Mouse (Mus musculus) layer of hippocampus, adult 11-12 months (tissue): Measurements from ENCODE around the gene Gm38392.
"Not testable (repeated sequence)": the region's sequence is repeated elsewhere in the genome, so short reads cannot be mapped to it uniquely, and the experiment has no call there.

Experiments used
- DNase-seq: peaks from one replicate; pipeline ENCODE4 v3.0.0; 2022; ENCODE audit warnings: low spot score

Gm38392 gene

GRCm38 (mm10) chr3:88276529-88277143 lies 10.4 kb downstream of the Gm38392 start:
- peak; percentile 52 for DNase-seq

- DNase-seq = no peak
These were observed 10.9 kb downstream of the Gm38392 start for GRCm38 (mm10) chr3:88276121-88276520.

DNA sequence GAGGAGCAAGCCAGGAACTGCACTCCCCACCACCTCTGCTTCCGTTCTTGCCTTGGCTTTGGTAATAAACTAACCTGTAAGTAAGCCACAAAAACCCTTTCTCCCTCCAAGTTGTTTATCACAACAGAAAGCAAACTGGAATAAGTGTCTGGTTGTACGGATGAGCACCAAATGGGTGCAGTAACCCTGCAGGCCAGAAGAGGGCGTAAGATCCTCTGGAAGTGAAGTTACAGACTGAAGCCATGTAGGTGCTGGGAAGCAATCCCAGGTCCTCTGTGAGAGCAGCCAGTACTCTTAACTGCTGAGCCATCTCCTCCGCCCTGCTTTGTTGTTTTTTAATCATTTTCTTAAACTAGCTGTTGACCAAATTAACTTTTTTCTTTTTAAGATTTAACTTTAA lies 13.0 kb downstream of the Gm38392 start:
- no peak for DNase-seq

GRCm38 (mm10) chr3:88271859-88272258 lies 15.2 kb downstream of the Gm38392 start:
- DNase-seq = no peak

DNA sequence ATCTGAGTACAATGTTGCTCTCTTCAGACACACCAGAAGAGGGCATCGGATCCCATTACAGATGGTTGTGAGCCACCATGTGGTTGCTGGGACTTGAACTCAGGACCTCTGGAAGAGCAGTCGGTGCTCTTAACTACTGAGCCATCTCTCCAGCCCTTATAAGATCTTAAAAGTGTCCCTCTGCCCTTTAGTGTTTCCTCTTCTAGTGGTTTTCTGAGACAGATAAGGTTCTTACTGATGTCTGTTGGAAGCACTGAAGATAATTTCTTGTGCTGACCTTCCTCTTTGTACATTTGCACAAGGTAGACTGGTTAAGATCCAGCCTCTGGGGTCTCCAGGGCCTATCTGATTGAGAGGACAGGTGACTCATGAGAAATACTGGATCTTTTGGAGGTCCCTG lies 15.7 kb downstream of the Gm38392 start:
- DNase-seq = not testable (repeated sequence)

DNA sequence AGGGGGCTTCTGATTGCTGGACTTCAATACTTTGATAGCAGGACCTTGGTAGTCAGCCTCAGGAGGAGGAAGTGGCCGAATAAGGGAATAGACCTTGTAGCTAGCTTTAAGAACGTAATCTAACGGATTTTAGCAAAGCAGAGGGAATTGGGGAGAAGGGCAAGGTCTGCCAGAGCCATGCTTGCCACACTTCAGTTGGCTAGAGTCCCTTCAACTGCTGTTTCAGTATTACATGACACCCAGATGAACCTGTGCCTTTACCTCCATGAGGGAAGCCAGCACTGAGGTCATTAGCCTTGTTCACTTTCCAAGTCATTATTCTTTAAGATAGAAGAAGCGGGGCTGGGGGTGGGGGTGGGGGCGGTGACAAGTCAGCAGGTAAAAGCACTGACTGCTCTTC lies 18.0 kb downstream of the Gm38392 start:
- no peak for DNase-seq

DNA sequence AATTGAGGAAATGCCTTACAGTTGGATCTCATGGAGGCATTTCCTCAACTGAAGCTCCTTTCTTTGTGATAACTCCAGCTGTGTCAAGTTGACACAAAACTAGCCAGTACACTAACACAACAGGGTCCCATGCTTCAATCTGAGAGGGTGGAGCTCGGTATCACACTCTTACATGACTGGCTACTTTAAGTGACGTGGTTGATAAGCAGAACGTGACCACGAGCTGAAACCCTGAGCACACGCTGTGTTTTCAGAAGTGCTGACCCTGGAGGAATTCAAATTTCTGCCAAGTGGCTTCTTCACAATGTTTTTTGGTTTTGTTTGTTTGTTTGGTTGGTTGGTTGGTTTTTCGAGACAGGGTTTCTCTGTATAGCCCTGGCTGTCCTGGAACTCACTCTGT lies 19.0 kb downstream of the Gm38392 start:
- DNase-seq = not testable (repeated sequence)

GRCm38 (mm10) chr3:88262346-88262745 lies 24.7 kb downstream of the Gm38392 start:
- DNase-seq = no peak

GRCm38 (mm10) chr3:88256382-88256781 lies 30.6 kb downstream of the Gm38392 start:
- DNase-seq = no peak

DNA sequence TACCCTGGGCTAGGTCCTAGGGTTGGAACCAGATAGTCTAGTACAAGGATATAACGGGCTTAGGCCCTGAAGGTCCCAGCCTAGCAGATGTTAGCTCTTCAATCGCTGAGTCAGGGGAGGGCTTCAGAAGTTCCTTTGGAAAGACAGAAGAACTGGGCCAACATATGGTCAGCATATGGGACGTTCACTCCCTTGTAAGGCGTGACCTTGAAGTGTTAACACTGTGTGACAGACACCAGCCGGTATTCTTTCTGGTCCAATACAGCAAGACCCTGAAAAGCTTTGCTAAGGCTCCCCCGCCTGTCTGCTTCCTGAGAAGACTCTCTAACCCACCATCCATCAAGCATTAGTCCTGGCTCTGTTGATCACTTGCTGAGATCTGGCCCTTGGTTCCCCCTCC lies 31.1 kb downstream of the Gm38392 start:
- DNase-seq = no peak

DNA sequence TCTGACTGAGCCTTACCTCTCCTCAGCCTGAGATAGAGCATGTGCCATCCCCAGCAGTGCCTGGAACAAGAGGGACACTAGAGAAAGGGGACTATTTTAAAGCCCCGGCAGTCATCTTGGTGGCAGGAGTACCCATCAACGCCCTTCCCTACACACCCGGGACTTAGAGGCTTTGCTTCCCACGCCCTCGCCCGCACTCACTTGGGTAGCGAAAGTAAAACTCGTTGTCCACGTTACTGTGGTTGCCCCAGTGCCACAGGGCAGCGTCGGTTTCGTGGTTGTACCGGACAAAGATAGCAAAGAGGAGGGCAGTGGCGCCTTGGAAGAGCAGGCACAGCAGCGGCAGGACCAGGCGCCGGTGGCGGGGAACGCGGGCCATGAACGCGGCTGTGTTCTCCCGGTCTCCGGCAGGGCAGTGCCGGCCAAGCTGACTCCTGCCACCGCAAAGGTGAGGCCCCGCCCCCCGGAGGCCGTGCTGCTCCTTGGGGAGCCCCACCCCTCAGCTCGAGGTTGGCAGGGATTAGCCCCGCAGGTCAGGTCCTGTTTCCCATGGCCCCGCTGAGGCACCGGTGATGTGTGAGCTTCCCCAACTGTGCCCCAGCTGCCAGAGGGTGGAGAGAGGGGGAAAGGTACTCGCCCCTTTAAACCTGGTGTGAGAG lies 32.6 kb downstream of the Gm38392 start, which contains the start of gene Rhbg:
Gene Rhbg (minus strand): TSS at position 442 of the 659 bp plus-strand sequence.
- DNase-seq = no peak

- no peak for DNase-seq
These were observed 34.3 kb downstream of the Gm38392 start for GRCm38 (mm10) chr3:88252739-88253138.

DNA sequence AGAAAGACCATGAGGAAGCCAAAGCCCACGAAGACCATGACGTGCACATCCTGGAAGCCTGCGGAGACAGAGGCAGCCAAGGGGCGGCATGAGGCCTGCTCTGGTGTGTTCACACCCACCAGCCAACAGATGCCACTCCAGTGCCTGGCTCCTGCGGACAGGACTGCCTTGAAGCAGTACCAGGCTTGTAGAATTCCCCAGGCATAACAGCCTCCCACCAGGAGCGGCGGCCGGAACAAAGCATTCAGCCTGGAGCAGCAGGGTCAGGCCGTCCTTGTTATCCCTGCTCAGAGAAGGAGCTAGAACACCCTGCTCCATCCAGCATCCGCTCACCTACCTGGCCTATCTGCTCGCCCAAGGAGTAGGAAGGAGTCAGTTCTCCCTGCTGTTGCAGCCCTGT lies 38.6 kb downstream of the Gm38392 start:
- DNase-seq = no peak

DNA sequence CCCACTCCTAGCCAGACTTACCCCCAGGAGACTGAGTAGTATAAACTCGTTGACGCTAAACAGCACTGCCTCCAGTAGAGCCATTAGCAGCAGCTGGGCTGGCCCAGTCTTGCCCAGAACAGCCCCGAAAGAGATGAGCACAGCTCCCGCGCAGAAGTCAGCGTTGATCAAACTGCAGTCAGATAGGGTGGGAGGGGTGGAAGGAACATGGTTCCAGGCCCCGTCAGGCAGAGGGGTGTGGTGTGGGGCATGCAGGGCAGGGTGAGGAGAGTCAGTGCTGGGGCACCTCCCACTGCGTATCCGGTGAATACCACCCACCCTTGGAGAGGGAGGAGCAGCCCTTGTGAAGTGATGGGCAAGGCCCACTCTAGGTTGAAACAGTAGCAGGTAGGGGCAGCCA lies 39.3 kb downstream of the Gm38392 start:
- DNase-seq = no peak

- DNase-seq = peak; percentile 81
These were observed 41.2 kb downstream of the Gm38392 start for GRCm38 (mm10) chr3:88245811-88246210.

GRCm38 (mm10) chr3:88244071-88244470 lies 42.9 kb downstream of the Gm38392 start:
- no peak for DNase-seq

DNA sequence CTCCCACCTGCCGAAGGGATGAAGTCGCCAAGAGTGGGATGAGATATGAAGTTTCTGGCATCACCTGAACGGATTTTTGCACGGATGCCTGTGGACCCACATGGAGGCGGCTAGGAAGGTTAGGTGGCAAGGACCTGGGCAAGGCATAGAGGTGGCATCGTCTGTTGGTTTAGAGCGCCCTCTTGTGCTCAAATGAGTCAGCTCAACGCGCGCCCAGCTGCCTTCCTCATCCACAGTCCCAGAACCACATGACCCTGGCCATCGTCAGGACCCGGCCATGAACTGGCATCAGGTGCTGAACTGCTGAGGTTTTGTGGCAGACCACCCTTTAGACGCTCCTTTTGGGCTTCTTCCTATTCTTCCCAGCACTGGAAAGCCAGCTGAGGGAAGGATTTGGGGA lies 44.5 kb downstream of the Gm38392 start:
- DNase-seq = peak; percentile 89

GRCm38 (mm10) chr3:88241045-88241786 lies 45.8 kb downstream of the Gm38392 start:
- DNase-seq = no peak

DNA sequence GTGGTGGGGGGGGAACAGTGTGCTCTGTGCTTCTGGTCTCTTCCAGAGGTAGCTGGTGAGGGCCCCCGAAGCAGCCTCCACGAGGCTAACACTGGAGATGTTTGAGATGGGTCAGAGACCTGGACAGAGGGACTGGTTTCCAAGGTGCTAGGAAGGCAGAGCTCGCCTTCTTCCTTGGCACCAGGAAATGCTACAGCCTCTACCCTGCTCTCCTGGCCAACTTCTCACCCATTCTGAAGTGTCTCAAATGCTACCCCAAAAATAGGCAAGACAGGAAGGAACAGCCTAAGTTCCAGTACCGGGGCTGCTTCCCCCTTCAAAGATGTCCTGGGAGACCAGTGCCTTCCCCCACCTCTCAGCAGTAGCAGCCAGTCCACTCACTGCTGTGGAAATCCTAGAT lies 47.6 kb downstream of the Gm38392 start:
- no peak for DNase-seq

DNA sequence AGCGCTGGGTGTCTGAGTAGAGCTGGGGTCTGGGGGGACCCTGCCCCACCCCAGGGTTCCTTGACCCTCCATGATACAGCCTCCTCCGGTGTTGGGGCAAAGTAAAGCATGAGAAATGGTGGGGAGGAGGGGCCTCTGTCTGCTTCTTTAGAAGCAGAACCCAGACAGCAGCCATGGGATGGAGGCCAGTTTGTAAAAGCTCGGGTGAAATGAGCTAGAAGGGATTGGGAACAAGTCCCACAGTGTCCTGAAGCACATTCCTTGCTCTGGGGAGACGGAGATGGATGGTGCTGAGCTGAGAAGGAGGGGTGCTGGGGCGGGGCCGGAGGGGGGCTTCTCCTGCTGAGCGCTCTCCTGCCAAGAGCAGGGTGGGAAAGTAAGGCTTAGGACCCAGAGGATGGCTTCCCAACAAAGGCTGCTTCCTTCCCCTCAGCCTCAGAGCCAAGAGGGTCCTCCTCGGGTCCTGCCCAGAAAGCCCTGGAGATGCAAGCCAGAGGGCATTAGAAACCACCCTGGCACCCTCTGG lies 48.1 kb downstream of the Gm38392 start:
- DNase-seq = no peak

DNA sequence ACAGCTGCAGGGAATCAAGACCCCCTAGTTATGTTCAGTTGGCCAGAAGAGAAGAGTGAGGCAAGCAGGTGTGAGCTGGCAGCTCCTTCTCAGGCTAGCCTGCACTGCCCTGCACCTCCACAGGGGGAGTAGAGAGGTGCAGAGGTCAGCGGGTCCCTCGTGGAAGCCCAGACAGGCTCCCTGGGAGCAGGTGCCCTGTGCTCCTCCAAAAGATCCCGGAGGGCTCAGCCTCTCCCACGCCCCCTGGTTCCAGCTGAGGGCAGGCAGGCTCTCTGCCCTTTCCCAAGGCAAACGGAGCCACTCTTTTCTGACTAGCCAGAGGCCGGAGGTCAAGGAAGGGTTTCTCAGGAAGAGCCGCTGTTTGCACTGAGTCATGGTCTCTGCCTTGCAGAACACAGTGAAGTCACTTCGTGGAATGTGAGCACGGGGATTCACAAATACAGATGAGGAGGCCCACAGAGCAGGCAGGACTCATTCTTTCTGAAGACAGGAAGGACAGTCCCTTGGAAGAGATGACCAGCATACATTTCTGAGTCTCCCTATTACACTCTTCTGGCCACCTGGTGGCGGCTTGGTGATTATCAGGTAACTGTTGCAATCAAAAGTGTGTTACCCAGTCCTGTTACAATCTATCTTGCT lies 49.3 kb downstream of the Gm38392 start:
- DNase-seq = no peak

DNA sequence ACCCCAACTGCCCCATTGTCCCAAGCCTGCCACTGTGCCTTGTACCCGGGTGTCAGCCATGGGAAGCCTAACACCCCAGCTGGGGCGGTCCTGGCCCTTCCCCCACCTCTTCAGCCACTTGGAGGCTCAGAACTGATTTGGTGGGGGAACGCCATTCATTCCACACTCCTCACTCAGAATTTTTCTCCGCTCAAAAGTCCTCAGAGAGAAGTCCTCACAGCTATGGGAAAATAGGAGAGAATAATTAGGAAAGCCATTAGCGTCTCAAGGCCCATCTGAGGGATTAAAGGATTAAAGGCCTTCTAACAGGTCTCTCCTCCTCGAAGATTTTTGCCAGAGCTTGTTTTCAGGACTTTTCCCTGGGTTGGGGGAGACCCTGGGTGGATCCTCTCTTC lies 49.9 kb downstream of the Gm38392 start:
- DNase-seq = no peak

DNA sequence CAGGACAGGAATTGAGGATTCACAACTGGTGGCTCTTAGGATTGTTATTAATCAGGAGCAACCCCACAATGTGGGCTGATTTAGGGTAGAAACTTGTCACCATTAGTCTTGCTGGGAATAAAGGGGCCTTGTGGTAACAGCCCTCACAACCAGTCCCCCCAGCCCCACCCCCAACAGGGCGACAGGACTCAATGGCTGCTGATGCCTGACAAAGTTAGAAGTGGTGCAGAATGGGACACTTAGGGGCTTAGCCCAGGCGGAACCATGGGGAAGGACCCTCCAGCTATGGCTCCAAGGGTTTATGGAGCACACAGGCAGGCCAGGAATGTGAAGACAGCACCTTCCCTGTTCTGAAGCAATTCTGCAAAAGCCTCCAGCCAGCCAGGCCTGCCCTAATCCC lies 51.4 kb downstream of the Gm38392 start:
- no peak for DNase-seq
